Mouse (Mus musculus): ENCODE measurements around the gene Fibin.

Fibin gene

GRCm38 (mm10) chr2:110314509-110315155, 48.4 kb downstream of the Fibin start, which contains the start of gene Bbox1:
Gene Bbox1, minus strand, starts transcription at chr2:110314560.
- DNase-seq (ENCODE audit: low read depth, low spot score), result no peak

DNA sequence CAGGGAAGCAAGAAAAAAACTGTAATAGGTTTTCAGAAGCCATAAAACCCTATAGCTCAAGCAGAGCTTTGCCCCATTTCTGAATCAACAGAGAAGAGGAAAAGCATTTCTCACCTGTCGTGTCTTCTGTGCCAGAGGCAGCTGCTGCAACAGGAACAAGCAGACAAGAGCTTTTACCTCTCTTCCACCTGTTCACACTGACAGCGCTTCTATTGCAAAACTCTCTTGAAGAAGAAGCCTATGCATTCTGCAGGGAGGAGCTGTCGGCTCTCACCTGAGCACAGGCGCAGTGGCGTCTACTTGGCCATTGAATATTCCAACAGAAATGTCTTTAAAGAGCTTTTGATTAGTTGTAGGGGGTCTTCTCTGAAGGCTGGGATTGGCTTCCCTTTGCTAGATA, 48.9 kb downstream of the Fibin start:
- no peak for DNase-seq (ENCODE audit: low read depth, low spot score)

DNA sequence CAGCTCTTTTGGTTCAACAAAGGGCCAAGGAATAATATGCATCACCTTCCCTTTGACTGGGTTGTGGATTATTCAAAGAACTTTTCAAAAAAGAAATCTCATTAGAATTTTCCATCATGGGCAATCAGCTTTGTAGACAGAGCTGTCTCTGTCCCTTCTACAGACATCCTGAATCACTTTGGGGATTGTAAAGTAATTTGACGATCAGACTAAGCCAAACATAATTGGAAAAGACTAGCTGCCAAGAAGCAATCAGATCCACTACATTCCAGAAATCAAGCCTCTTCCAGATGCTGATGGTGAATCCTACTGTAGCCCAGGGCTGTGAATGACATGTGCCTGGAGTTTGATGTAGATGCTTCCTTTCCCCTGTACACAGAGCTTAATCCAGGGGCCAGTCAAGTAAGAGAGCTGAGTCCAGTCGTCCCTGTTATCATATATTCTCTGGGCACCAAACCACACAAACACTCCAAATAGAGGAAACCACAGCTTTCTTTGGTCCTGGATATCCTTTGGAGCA, 49.6 kb downstream of the Fibin start:
- DNase-seq (ENCODE audit: low read depth, low spot score), result no peak
